Mouse (Mus musculus) hindbrain, embryonic 13.5 days (tissue): ENCODE data around the gene Spag6. TPM values are rescaled to one million over a fixed set of nuclear protein-coding genes. Genes with fewer than 3 reads are reported as not detected.

Experiments
- ATAC-seq: fragments of 200-750 bp; cut with Nextera tagmentation; 2 replicates; pipeline ENCODE4 v1.8.0; 2017; ENCODE audit warnings: moderate TSS enrichment; ENCODE audit not compliant: low FRiP score
- H3K27ac ChIP-seq: fragments of 300-500 bp; sonication (generic); 2 replicates; pipeline ENCODE4 v1.5.1; 2015; ENCODE audit warnings: inconsistent platforms, mild to moderate bottlenecking, moderate library complexity
- H3K27me3 ChIP-seq: fragments of 300-500 bp; sonication (generic); 2 replicates; pipeline ENCODE4 v1.6.1; 2015; ENCODE audit warnings: mild to moderate bottlenecking, inconsistent platforms
- H3K36me3 ChIP-seq: fragments of 300-500 bp; sonication (generic); 2 replicates; pipeline ENCODE4 v1.6.1; 2015; ENCODE audit warnings: mild to moderate bottlenecking, inconsistent platforms
- H3K4me1 ChIP-seq: fragments of 300-500 bp; sonication (generic); replicated peaks from 2 replicates; pipeline ENCODE4 v1.6.1; 2015; ENCODE audit warnings: inconsistent platforms
- H3K4me2 ChIP-seq: fragments of 300-500 bp; sonication (generic); 2 replicates; pipeline ENCODE4 v1.6.1; 2015; ENCODE audit warnings: inconsistent platforms, mild to moderate bottlenecking, moderate library complexity
- H3K4me3 ChIP-seq: fragments of 300-500 bp; sonication (generic); 2 replicates; pipeline ENCODE4 v1.5.1; 2015; ENCODE audit warnings: mild to moderate bottlenecking, inconsistent platforms
- H3K9ac ChIP-seq: fragments of 300-500 bp; sonication (generic); 2 replicates; pipeline ENCODE4 v1.6.1; 2015; ENCODE audit warnings: mild to moderate bottlenecking, inconsistent platforms
- H3K9me3 ChIP-seq: fragments of 300-500 bp; sonication (generic); 2 replicates; pipeline ENCODE4 v1.6.1; 2016; ENCODE audit warnings: inconsistent platforms
- WGBS: fragments of 180-500 bp; shearing (Covaris S2); methylation state at CpG from one replicate; pipeline ENCODE4 v1.1.7; 2015; 5-methylcytosine and 5-hydroxymethylcytosine counted together
- polyA plus RNA-seq: library from polyadenylated mRNA; unstranded; fragments of >200 nt; fragmentation: Nextera tagmentation; extraction: Ambion mirVana; gene quantifications from 2 replicates; pipeline ENCODE4 v1.2.1, GENCODE M21; 2015

Spag6 gene
- polyA plus RNA-seq, 1 experiment from 2014 or later: 0.16 TPM

DNA sequence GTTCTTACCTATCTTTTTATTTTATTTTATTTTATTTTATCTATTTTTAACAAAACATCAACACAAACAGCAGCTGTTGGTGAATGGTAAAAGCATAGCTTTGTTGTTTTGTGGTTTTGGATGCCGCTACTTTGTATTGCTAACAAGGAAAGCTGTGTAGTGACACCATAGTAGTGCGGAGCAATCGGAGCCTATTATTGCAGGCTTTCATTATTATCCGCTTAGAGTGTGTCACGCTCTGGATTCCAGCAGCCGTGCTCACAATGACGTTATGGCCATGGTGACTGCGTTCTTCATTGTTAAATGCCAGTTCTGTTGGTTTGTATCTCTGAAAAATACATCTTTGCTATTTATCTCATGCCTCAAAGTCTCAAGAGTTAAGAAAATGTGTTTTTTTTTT is 103.9 kb downstream of the Spag6 start:
- peaks cover 15% of the 10 kb centered on the region; the same call in 1 of the 2 replicates for H3K27me3 ChIP-seq
- H3K4me3 ChIP-seq: no peak overlapping the region
- 0 out of 2 replicates have a peak overlapping the region, but pooled peaks have one; percentile 92 for H3K27ac ChIP-seq
- no peak for ATAC-seq
- H3K4me1 ChIP-seq: peaks cover 40% of the 10 kb centered on the region
- H3K9ac ChIP-seq: peak overlapping the region; percentile 49; the same call in 1 of the 2 replicates
- H3K36me3 ChIP-seq: no peaks in the 10 kb centered on the region
- 15% methylated on average over 8 of the region's 8 CpGs for WGBS
- no peaks in the 10 kb centered on the region for H3K9me3 ChIP-seq
- H3K4me2 ChIP-seq: peak overlapping the region; percentile 73

DNA sequence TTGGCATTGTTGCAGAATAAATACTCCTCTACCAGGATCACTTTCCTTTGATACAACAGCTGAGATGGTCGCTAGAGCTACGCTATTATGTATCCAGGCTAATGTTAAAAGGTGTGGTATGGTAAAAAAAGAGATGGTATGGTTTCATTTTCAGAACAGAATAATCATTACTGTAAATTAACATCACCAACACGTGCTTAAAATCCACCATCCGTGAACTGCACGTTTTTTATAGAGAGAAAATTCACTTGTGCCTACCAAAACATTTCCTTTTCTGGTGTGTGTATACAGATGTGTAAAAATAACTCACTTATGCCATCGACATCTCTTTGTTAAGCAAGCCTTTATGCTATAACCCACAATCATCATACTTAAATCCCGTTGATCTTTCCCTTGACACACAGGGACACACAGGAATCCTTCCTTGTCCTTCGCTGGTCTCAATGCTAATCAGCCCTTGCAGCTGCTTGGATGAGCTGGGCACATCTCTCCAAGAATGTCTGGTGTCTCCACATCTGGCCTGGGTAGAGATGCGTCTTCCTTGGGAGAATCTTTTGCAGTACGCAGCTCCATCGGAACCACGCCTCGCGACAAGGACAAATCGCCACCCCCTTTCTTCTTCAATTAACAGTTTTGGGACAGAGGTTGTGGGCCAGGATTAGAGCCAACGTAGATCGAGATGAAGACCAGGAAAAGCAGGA is 105.6 kb downstream of the Spag6 start:
- Histone ChIP-seq H3K4me2 (peak overlapping the region; percentile 73), H3K9ac (peak overlapping the region; percentile 71), H3K27ac (peak overlapping the region; percentile 92), H3K4me1 (peaks cover 40% of the 10 kb centered on the region), H3K36me3 (no peaks in the 10 kb centered on the region), H3K27me3 (peaks cover 21% of the 10 kb centered on the region; the same call in 1 of the 2 replicates), H3K4me3 (peak overlapping the region; percentile 42), H3K9me3 (no peaks in the 10 kb centered on the region)
- WGBS: 9% methylated on average over 17 of the region's 17 CpGs
- peak; percentile 59 for ATAC-seq

Other genes with a start within 250 kb of the Spag6 start
- gene Commd3, start 21.6 kb upstream of the Spag6 start, polyA plus RNA-seq: 207 and 214 TPM in 2 replicates
- 30.5 and 32.7 TPM in 2 replicates for gene Bmi1, start 17.0 kb upstream of the Spag6 start, polyA plus RNA-seq